Mouse (Mus musculus) cortical plate, adult 2 months (tissue): ENCODE results near the gene Foxn1.

Experiments used
- CTCF ChIP-seq: fragments of 200-500 bp; IDR thresholded peaks from 2 replicates; pipeline ENCODE4 v1.5.1; 2011; ENCODE audit warnings: mild to moderate bottlenecking, control low read depth, low read length; ENCODE audit not compliant: insufficient read depth; ENCODE audit errors: extremely low read depth
- POLR2A ChIP-seq: fragments of 200-500 bp; IDR thresholded peaks from 2 replicates; pipeline ENCODE4 v1.6.1; 2011; ENCODE audit warnings: mild to moderate bottlenecking, low read length, control low read depth; ENCODE audit not compliant: insufficient read depth; ENCODE audit errors: extremely low read depth

- TF ChIP-seq CTCF (no peak), POLR2A (no peak)
These were observed at the start of gene Foxn1 for GRCm38 (mm10) chr11:78386508-78387043.
